Mouse (Mus musculus): ENCODE data around the gene Rps6ka2.

The Rps6ka2 gene

DNA sequence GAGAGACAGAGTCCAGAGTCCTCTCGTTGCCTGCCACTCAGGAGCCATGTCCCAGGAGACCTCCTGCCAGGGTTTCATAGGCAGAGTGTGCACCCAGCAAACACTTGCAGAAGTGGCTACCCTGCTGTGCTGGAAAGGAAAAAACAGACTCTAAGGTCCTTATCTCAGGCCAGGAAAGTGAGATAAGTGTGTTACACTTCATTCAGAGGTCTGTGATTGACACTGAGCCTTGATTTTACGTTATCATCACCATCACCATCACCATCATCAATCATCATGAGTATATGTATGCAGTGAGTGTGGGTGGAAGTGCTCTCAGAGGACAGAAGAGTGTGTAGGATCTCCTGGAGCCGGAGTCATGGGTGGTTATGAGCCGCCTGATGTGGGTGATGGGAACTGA lies 51.4 kb downstream of the Rps6ka2 start:
- DNase-seq (ENCODE audit: low spot score) = no peak

DNA sequence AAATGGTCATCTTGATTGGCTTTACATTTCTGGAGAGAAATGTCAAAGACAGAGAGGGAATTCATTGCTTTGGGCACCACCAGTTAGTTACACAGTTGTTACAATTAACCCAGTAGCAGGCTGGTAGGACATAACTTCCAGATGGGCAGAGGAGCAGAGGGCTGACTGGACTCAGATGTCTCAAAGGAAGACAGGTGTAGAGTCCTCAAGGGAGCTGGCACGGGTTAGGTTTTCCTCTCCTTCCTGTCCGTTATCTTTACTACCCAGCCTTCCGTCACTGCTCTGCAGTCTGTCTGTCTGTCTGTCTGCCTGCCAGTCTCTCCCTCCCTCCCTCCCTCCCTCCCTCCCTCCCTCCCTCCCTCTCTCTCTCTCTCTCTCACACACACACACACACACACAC lies 52.3 kb downstream of the Rps6ka2 start:
- DNase-seq (ENCODE audit: low spot score) = no peak

GRCm38 (mm10) chr17:7228545-7228944 lies 58.6 kb downstream of the Rps6ka2 start:
- no peak for DNase-seq (ENCODE audit: low spot score)

- no peak for DNase-seq (ENCODE audit: low spot score)
Measured at GRCm38 (mm10) chr17:7231312-7231711, 61.4 kb downstream of the Rps6ka2 start.

DNA sequence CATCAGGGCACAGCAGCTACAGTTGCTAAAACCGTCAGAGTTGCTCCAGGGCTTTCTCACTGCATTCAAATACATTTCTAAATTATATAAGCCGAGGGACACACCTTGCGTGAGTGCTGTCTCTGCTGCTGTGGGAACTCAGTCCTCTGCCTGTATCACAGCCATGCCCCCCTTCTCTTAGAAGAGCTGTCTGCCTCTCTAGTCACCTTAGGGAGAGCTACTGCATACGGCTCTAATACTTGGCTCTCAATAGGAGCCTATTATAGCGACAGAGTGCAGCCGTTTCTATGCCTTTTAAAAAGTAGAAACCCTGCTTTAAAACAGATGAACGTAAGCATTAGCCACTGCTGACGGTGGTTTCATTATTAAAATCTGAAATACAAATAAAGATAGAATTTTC lies 61.9 kb downstream of the Rps6ka2 start:
- DNase-seq (ENCODE audit: low spot score) = no peak

DNA sequence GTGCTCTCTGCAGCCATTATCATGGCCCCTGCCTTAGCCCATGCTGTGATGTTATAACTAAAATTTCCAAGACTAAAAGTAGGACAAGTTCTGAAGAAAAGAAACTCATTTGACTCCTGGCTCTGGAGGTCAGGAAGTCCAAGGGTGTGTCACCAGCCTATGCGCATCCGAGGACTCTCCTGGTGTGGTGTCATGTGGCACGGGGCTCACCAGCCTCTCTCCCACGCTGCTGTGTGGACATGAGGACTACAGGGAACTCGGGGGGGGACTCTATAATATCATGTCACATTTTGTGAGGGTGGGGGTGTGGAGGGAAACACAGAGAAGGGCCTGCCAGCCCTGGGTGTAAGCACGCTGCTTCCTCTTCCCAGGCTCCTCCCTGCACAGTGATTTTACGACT lies 62.5 kb downstream of the Rps6ka2 start:
- no peak for DNase-seq (ENCODE audit: low spot score)

GRCm38 (mm10) chr17:7233197-7233596 lies 63.3 kb downstream of the Rps6ka2 start:
- no peak for DNase-seq (ENCODE audit: low spot score)

DNA sequence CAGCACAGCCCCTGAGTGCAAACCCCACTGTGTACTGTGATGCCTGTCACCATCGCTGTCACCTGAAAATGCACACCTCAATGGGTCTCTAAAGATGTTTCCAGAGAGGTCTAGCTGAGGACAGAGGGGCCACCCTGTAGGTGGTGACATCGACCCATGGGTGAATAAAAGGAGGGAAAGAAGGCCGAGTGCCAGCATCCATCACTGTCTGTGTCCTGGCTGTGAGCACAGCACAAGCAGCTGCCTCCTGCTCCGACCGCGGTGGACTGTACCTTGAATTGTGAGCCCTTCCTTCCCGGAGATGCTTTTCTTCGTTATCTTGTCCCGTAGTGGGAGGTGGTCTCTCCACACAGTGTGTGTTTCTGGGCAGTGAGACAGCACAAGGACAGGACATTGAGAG lies 67.8 kb downstream of the Rps6ka2 start:
- no peak for DNase-seq (ENCODE audit: low spot score)

- DNase-seq (ENCODE audit: low spot score) = no peak
Measured at GRCm38 (mm10) chr17:7238766-7239165, 68.9 kb downstream of the Rps6ka2 start.

GRCm38 (mm10) chr17:7240526-7240925 lies 70.6 kb downstream of the Rps6ka2 start:
- no peak for DNase-seq (ENCODE audit: low spot score)

DNA sequence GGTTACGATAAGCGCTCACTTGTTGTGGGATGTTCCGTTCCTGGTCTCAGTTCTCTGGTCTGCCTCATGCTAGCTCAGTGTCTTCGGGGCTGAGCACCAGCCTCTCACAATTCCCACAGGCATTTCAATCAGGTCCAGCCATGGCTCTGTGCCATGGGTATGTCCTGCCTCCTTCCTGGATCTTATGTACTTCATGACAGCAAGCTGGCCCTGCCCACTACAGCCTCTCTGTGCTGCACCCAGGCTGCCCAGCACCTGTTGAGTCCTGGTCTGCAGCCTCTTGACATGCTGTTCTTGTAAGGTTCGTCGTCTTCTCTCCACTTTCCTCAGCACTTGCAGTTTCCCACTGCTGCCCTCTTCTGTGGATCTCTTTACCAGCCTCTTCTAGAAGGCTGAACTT lies 75.2 kb downstream of the Rps6ka2 start:
- DNase-seq (ENCODE audit: low spot score) = no peak

DNA sequence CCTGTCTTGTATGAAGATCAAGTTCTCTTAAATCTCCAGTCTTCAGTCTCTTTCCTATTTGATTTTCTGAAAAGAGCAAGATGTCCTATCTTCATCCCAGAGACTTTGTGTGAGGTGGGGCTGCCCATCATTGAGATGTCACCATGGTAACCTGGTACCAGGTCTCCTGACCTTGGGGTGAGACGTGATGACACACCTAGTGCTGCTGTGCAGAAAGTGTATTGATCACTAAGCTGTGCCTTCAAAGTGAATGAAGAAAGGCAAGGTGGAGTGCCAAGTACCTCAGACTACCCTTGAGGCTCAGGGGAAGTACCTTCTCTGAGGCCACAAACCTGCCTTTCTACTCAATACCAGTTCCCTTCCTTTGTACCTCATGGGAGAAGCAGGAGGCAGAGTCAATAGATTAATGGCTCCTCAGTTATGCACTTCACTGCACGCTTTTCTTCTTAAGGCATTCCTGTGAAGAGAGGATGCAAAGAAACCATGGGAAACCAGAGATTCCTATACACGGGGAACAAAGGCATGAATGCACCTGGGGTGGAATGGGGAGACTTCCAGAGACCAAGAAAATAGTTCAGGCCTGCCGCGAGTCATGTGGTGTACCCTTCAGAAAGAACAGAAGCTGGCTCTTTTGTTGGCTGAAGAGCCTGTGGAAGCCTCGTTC lies 77.1 kb downstream of the Rps6ka2 start:
- DNase-seq (ENCODE audit: low spot score) = no peak

GRCm38 (mm10) chr17:7250373-7250772 lies 80.5 kb downstream of the Rps6ka2 start:
- DNase-seq (ENCODE audit: low spot score) = no peak

GRCm38 (mm10) chr17:7257208-7257607 lies 87.3 kb downstream of the Rps6ka2 start:
- DNase-seq (ENCODE audit: low spot score) = no peak

GRCm38 (mm10) chr17:7258748-7259359 lies 88.9 kb downstream of the Rps6ka2 start:
- DNase-seq (ENCODE audit: low spot score) = no peak

DNA sequence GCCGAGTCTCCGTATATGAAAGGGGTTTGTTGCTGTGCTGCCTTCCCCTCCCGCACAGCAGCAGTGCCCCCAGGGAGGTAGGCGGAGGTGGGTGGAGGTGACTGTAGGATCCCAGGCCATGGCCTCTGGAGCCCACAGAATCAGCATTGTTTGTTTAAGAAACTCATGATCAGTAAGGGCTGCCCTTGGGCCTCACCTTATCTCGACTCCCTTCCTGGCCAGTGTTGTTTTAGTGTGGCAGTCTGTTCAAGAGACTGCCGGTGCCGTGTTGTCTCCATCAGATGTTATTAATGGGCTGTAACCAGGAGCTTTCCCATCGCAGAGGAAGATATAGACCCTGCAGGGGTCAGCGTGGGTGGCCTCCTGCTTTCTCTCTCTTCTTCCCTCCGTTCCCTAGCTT lies 90.4 kb downstream of the Rps6ka2 start:
- no peak for DNase-seq (ENCODE audit: low spot score)

- DNase-seq (ENCODE audit: low spot score) = no peak
Measured at GRCm38 (mm10) chr17:7262056-7262455, 92.1 kb downstream of the Rps6ka2 start.

GRCm38 (mm10) chr17:7262620-7263019 lies 92.7 kb downstream of the Rps6ka2 start:
- no peak for DNase-seq (ENCODE audit: low spot score)

- DNase-seq (ENCODE audit: low spot score) = no peak
Measured at GRCm38 (mm10) chr17:7264610-7265009, 94.7 kb downstream of the Rps6ka2 start.

DNA sequence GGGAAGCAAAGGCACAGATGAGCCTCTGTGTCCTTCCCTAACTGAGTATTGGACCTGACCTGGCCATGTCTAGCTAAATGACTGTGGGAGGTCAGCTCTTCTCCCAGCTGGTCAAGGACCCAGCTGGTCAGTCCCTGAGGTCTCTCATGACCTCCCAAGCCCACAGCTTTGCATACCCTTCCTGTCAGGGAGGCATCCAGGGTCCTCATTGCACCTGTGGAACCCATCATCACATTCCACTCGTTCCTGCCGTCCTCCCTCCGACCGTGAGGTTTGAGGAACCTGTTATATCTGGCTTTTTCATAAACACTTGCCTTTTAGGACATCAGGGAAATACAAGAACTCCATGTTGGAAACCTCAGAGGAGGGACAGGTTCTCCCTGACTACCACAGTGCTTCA lies 95.4 kb downstream of the Rps6ka2 start:
- no peak for DNase-seq (ENCODE audit: low spot score)

- no peak for DNase-seq (ENCODE audit: low spot score)
Measured at GRCm38 (mm10) chr17:7265705-7266368, 95.9 kb downstream of the Rps6ka2 start.

- no peak for DNase-seq (ENCODE audit: low spot score)
Measured at GRCm38 (mm10) chr17:7267843-7268242, 97.9 kb downstream of the Rps6ka2 start.

DNA sequence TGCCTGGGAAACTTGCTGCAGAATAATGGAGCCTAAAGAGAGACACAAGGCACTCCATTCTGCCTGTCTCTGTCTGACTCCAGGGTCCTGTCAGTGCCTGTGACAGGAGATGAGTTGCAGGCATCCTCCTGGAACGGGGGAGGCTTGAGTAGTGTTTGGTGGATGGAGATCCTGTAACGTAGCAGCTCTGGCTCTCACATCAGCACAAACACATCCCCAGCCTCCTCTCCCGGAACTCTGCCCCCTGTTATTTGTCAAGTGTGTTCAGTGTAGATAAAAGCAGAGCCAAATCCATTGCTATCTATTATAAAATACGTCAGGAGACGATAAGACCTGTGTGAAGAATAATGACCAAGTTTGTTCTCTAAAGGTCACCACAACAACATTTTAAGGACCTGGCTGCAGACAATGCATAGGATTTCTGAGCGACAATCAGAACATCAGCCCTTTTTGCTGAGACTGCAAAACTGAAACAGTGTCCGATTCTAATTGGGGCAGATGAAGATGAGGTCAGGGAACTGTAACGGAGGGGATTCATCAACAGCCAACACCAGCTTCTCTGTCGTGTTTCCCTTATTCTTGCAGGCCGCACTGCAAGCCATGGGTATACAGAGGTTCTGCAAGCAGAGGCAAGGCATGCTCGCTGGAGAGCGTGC lies 99.4 kb downstream of the Rps6ka2 start:
- no peak for DNase-seq (ENCODE audit: low spot score)

All from ovary, postnatal 14 days (tissue).